Mouse (Mus musculus) G1E (cell line): ENCODE measurements around the gene Gm42791. TPM values are rescaled to one million over a fixed set of nuclear protein-coding genes. Genes with fewer than 3 reads are reported as not detected.

Source experiments
- ATAC-seq: 2 replicates; pipeline ENCODE4 v1.8.0; 2016; ENCODE audit warnings: mild to moderate bottlenecking; ENCODE audit not compliant: insufficient number of reproducible peaks, poor library complexity, low FRiP score, severe bottlenecking; ENCODE audit errors: extremely low read depth
- DNase-seq: peaks from one replicate; pipeline ENCODE4 v3.0.0; 2012; ENCODE audit warnings: low spot score
- H3K27me3 ChIP-seq: 2 replicates; pipeline ENCODE4 v1.6.1; 2012; ENCODE audit warnings: mild to moderate bottlenecking, low read length, inconsistent platforms; ENCODE audit not compliant: insufficient read depth
- H3K36me3 ChIP-seq: replicated peaks from 2 replicates; pipeline ENCODE3; 2012; ENCODE audit warnings: mild to moderate bottlenecking, inconsistent platforms
- H3K4me1 ChIP-seq: 2 replicates; pipeline ENCODE4 v1.6.1; 2012; ENCODE audit warnings: low read depth, low read length, inconsistent platforms, mixed read lengths; ENCODE audit not compliant: insufficient read depth
- H3K4me3 ChIP-seq: 2 replicates; pipeline ENCODE4 v1.5.1; 2012; ENCODE audit warnings: low read depth, mild to moderate bottlenecking, inconsistent platforms, low read length, moderate library complexity, mixed read lengths
- H3K9me3 ChIP-seq: replicated peaks from 2 replicates; pipeline ENCODE4 v1.6.1; 2012; ENCODE audit warnings: inconsistent platforms
- CTCF ChIP-seq: IDR thresholded peaks from 2 replicates; pipeline ENCODE4 v1.5.1; 2012; ENCODE audit warnings: low read depth, low read length, inconsistent platforms, mixed read lengths
- GATA1 ChIP-seq: IDR thresholded peaks from 2 replicates; pipeline ENCODE4 v1.6.1; 2012; ENCODE audit warnings: borderline replicate concordance, low read length, inconsistent platforms, mixed read lengths
- GATA2 ChIP-seq: IDR thresholded peaks from 2 replicates; pipeline ENCODE4 v1.6.1; 2012; ENCODE audit warnings: low read depth, low read length, inconsistent platforms, borderline replicate concordance
- POLR2AphosphoS5 ChIP-seq: IDR thresholded peaks from 2 replicates; pipeline ENCODE4 v1.6.1; 2012; ENCODE audit warnings: low read depth, low read length, inconsistent platforms; ENCODE audit not compliant: insufficient replicate concordance
- TAL1 ChIP-seq: conservative IDR thresholded peaks from 2 replicates; pipeline ENCODE4 v1.6.1; 2012; ENCODE audit warnings: low read depth, low read length, inconsistent platforms, mixed read lengths
- polyA plus RNA-seq: library from polyadenylated mRNA; stranded (reverse); fragments of >175 nt; gene quantifications from 2 replicates; pipeline ENCODE4 v1.2.3, GENCODE M21; 2012
- total RNA-seq, 2 experiments: library from RNA; stranded (forward) in 1 of 2; stranded (reverse) in 1 of 2; fragments of 200-1000 nt in 1 of 2; fragments of >200 nt in 1 of 2; fragmentation: Nextera tagmentation in 1 of 2; gene quantifications; 2 replicates each; pipeline ENCODE4 v1.2.3; 2014 to 2017

Gene Gm42791
- total and polyA plus RNA-seq, 3 experiments = not detected

DNA sequence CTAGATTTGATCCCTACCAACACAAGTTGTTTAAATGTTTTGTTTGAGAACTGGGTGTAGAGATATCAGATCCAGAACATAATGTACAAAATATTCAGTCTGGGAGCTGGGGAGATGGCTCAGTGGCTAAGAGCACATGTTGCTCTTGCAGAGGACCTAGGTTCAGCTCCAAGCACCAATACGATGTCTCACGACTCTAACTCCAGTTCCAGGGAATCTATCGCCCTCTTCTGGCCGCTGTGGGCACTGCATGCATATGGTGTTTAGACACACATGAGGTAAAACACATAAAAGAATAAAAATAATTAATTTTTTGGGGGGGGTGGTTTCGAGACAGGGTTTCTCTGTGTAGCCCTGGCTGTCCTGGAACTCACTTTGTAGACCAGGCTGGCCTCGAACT lies 42.5 kb downstream of the Gm42791 start:
- Histone ChIP-seq H3K9me3 (peaks cover 50% of the 10 kb centered on the region), H3K27me3 (no peaks in the 10 kb centered on the region), H3K4me3 (no peak overlapping the region), H3K4me1 (no peaks in the 10 kb centered on the region), H3K36me3 (no peaks in the 10 kb centered on the region)
- ATAC-seq = no peak
- no peak for DNase-seq
- TF ChIP-seq CTCF (no peak), GATA1 (no peak), TAL1 (no peak), POLR2AphosphoS5 (no peak), GATA2 (no peak)

DNA sequence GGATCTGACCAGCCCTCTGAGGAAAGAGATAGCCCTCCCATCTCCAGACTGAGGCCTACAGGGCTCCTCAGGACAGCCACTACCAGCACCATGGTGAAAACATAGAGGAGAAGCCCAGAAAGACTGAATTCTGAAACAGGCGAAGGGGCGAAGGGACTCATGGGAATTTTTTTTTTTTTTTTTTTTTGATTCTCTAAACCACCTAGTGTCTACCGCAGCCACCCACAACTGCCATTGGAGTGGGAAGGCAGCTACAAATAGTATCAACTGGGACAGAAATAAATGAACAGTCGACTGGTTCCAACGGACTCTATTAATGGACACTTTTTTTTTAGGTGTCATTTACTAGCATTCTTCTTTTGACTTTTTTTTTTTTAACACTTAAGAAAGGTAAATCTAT lies 43.6 kb downstream of the Gm42791 start:
- Histone ChIP-seq H3K36me3 (no peaks in the 10 kb centered on the region), H3K9me3 (peaks cover 58% of the 10 kb centered on the region), H3K4me3 (no peak overlapping the region), H3K27me3 (no peaks in the 10 kb centered on the region), H3K4me1 (no peaks in the 10 kb centered on the region)
- TF ChIP-seq GATA2 (no peak), GATA1 (no peak), CTCF (no peak), TAL1 (no peak), POLR2AphosphoS5 (no peak)
- DNase-seq = no peak
- ATAC-seq = no peak

DNA sequence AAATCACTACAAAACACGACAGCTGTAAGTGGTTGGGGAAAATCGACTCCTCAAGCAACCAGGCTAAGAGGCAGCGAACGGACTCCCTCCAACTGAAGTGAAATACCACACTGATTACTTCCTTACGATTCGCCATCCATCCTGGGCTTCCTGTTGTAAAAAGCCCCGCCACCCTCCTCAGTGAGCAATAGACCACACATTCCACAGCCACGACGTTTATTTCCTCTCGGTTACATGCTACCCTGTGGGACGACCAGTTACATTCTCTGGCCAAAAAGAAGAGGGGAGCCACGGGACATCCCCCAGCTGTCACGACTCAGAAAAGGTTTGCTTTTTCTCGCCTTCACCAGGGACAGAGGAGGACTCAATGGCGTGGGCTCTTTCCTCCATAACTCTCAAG lies 44.9 kb downstream of the Gm42791 start:
- no peak for ATAC-seq
- no peak overlapping the region for H3K4me3 ChIP-seq
- no peaks in the 10 kb centered on the region for H3K36me3 ChIP-seq
- no peaks in the 10 kb centered on the region for H3K4me1 ChIP-seq
- peaks cover 51% of the 10 kb centered on the region for H3K9me3 ChIP-seq
- no peak for DNase-seq
- no peak for TF ChIP-seq TAL1
- TF ChIP-seq GATA2 = no peak
- no peak for TF ChIP-seq CTCF
- no peak for TF ChIP-seq GATA1
- no peak for TF ChIP-seq POLR2AphosphoS5
- H3K27me3 ChIP-seq = no peaks in the 10 kb centered on the region

DNA sequence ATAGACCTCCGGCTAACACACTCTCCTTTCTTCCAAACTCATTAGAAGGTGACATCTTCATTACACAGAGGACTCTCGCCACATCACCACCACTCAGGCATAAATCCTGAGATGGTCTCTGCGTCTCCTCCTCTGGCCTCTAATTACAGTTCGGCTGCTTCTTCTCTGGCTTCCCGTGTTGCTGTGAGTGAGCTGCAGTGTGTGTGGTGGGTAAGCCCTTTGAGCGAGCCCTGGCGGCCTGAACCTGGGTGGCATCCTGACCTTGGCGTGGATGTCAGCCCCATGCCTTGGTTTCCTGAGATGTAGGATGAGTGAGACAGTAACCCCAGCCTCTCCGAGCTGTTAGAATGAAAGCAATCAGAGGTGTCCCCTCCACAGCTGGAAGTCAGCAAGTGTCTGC lies 46.4 kb downstream of the Gm42791 start:
- no peak for ATAC-seq
- H3K36me3 ChIP-seq = no peaks in the 10 kb centered on the region
- no peak for TF ChIP-seq TAL1
- no peak for TF ChIP-seq POLR2AphosphoS5
- no peak for TF ChIP-seq GATA1
- no peak for TF ChIP-seq CTCF
- no peak for TF ChIP-seq GATA2
- H3K9me3 ChIP-seq = peaks cover 54% of the 10 kb centered on the region
- no peaks in the 10 kb centered on the region for H3K27me3 ChIP-seq
- no peaks in the 10 kb centered on the region for H3K4me1 ChIP-seq
- no peak overlapping the region for H3K4me3 ChIP-seq
- DNase-seq = no peak

DNA sequence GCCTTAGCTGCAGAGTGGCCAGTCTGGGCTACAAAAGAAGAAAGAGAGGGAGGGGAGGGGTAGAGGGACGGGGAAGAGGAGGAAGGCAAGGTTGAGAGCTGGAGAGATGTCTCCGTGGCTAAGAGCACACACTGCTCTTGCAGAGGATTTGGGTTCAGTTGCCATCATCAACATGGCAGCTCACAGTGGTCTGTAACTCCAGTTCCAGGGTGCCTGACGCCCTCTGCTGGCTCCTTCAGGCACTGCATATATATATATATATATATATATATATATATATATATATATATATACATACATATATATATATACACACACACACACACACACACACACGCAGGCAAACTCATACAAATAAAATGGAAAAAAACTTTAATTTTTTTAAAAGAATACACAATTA lies 47.5 kb downstream of the Gm42791 start:
- Histone ChIP-seq H3K9me3 (peaks cover 54% of the 10 kb centered on the region), H3K36me3 (no peaks in the 10 kb centered on the region), H3K4me1 (no peaks in the 10 kb centered on the region), H3K4me3 (no peak overlapping the region), H3K27me3 (no peaks in the 10 kb centered on the region)
- TF ChIP-seq GATA2 (no peak), POLR2AphosphoS5 (no peak), CTCF (no peak), TAL1 (no peak), GATA1 (no peak)
- no peak for ATAC-seq
- DNase-seq = no peak

DNA sequence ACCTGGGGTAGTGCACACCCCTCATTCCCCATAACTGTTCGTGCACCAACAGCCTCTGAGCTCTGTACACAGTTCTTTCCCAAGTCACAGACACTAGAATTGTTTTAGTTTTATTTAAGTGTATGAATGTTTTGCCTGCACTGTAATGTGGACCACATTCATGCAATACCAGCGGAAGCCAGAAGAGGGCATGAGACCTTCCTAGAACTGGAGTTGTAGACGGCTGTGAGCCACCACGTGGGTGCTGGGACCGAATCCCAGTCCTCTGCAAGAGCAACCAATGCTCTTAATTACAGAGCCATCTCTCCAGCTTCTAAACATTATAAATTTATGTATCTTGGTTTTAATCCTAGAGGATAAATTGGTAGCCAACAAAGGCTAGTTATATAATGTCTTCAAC lies 48.2 kb downstream of the Gm42791 start:
- H3K36me3 ChIP-seq = no peaks in the 10 kb centered on the region
- ATAC-seq (no peak), DNase-seq (no peak)
- no peak overlapping the region for H3K4me3 ChIP-seq
- no peaks in the 10 kb centered on the region for H3K4me1 ChIP-seq
- no peak for TF ChIP-seq GATA2
- no peak for TF ChIP-seq POLR2AphosphoS5
- no peak for TF ChIP-seq GATA1
- no peak for TF ChIP-seq TAL1
- TF ChIP-seq CTCF = no peak
- no peaks in the 10 kb centered on the region for H3K27me3 ChIP-seq
- peaks cover 57% of the 10 kb centered on the region for H3K9me3 ChIP-seq

DNA sequence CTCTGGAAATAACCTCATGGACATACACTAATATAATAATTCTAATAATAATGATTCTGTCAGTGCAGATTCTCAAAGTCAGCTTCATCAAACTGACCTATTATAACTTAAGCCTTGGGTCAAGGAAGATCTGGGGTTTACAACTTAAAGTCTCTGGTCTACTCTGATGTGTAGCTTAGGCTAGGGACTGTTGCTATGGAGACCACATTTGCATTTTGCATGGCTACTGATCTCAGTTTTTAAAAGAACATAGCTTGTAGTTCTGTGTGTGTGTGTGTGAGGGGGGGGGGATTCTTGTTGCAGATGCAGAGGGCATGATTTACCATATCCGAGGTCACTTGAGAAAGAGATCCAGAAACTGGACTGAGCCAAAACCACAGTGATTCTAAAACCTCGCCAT lies 49.2 kb downstream of the Gm42791 start:
- TF ChIP-seq POLR2AphosphoS5 = no peak
- no peak for TF ChIP-seq TAL1
- TF ChIP-seq CTCF = no peak
- no peak for TF ChIP-seq GATA2
- TF ChIP-seq GATA1 = no peak
- peaks cover 57% of the 10 kb centered on the region for H3K9me3 ChIP-seq
- H3K27me3 ChIP-seq = no peaks in the 10 kb centered on the region
- H3K4me3 ChIP-seq = no peak overlapping the region
- ATAC-seq = no peak
- no peak for DNase-seq
- no peaks in the 10 kb centered on the region for H3K4me1 ChIP-seq
- no peaks in the 10 kb centered on the region for H3K36me3 ChIP-seq
